Mouse (Mus musculus) layer of hippocampus, adult 2 months (tissue): ENCODE data around the gene Otulin. TPM values are rescaled to one million over a fixed set of nuclear protein-coding genes. Genes with fewer than 3 reads are reported as not detected.
A peak's percentile ranks its signal among the peaks of the same experiment; 100 is the strongest.

Source experiments
- DNase-seq, 2 experiments: peaks; one replicate each; pipeline ENCODE4 v3.0.0; 2022; ENCODE audit warnings: low spot score in 2 of 2
- H3K27ac ChIP-seq: fragments of 200-600 bp; 2 replicates; pipeline ENCODE4 v1.8.1; 2022
- H3K4me3 ChIP-seq: fragments of 200-600 bp; 2 replicates; pipeline ENCODE4 v1.8.1; 2022; ENCODE audit warnings: mild to moderate bottlenecking
- CTCF ChIP-seq: fragments of 200-600 bp; conservative IDR thresholded peaks from 2 replicates; pipeline ENCODE4 v1.8.1; 2022; ENCODE audit warnings: antibody characterized with exemption, mild to moderate bottlenecking, moderate library complexity
- total RNA-seq, 2 experiments: library from RNA; stranded (reverse); gene quantifications; 2 replicates each; pipeline ENCODE4 v1.2.3; 2021

Gene Otulin
- total RNA-seq, 2 experiments from 2014 or later = 19.4 to 23.1 TPM

GRCm38 (mm10) chr15:27560315-27560714 is 70.2 kb downstream of the Otulin start:
- H3K27ac ChIP-seq = peak overlapping the region; percentile 39; the same call in 1 of the 2 replicates
- DNase-seq = no peak

DNA sequence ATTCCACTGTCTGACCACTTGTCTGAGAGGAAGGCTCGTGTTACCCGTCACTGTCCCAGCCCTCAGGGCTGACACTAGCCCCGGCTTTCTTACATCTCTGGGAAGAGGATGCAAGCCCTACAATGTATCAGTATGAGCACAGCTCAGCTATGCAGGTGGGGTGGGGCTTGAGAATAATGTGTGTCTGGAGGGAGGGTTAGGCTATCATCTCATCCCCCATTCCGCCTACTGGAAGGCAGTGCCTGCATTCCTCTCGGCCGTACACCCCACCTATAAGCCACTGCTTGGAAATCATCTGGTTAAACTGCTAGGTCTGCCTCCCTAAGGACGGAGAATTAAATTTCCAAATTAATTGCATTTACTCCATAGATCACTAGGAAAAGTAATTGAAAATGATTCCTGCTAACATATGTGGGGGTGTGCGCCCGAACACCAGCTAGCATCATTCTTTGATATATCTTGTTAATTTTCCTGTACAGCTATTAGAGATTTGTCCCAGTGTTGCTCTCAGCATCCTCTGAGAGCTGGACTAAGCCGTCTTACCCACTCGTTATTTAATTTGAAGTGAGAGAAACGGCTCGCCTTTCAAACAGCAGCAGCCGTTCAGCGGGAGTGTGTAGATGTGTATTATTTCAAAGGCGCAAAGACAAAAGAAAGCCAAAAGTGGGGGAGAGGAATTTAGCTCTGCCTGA is 71.9 kb downstream of the Otulin start:
- Histone ChIP-seq H3K27ac (peak overlapping the region; percentile 46), H3K4me3 (no peak overlapping the region)
- TF ChIP-seq CTCF = no peak
- DNase-seq = no peak

More at GRCm38 (mm10) chr15:27560315-27560714, 70.2 kb downstream of the Otulin start:
- TF ChIP-seq CTCF = no peak
- no peak overlapping the region for H3K4me3 ChIP-seq

GRCm38 (mm10) chr15:27553554-27553953 is 76.9 kb downstream of the Otulin start:
- no peak overlapping the region for H3K4me3 ChIP-seq
- TF ChIP-seq CTCF = no peak
- no peak overlapping the region for H3K27ac ChIP-seq
- no peak for DNase-seq

- no peak overlapping the region for H3K27ac ChIP-seq
- no peak for TF ChIP-seq CTCF
- H3K4me3 ChIP-seq = no peak overlapping the region
- DNase-seq = no peak
Measured at GRCm38 (mm10) chr15:27552129-27552700, 78.3 kb downstream of the Otulin start.

GRCm38 (mm10) chr15:27551117-27552114 is 79.1 kb downstream of the Otulin start:
- no peak for DNase-seq
- Histone ChIP-seq H3K4me3 (no peak overlapping the region), H3K27ac (no peak overlapping the region)
- no peak for TF ChIP-seq CTCF

- TF ChIP-seq CTCF = no peak
- Histone ChIP-seq H3K27ac (peak overlapping the region; percentile 5), H3K4me3 (no peak overlapping the region)
- DNase-seq = no peak
Measured at GRCm38 (mm10) chr15:27550358-27550992, 80.0 kb downstream of the Otulin start.

DNA sequence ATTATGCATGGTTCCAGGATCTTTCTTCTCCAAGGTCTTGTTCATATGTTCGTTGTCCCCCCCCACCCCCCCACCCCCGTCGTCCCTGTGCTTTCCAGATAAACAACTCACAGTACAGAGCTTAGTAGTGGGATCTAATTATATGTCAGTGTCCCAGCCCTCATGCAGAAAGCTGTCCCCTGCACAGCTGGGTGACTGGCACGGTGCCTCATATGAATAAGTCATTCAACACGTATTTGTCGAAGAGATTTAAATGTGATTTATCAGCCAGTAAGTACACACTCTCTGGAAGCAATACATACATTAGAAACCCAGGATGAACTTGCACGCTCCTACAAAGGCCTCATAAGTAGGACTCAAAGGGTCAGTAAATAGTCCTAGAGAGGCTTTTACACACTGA is 80.6 kb downstream of the Otulin start:
- DNase-seq = no peak
- Histone ChIP-seq H3K27ac (peak overlapping the region; percentile 5; the same call in 1 of the 2 replicates), H3K4me3 (no peak overlapping the region)
- no peak for TF ChIP-seq CTCF

- no peak for TF ChIP-seq CTCF
- no peak for DNase-seq
- peak overlapping the region; percentile 69; the same call in 1 of the 2 replicates for H3K27ac ChIP-seq
- no peak overlapping the region for H3K4me3 ChIP-seq
Measured at GRCm38 (mm10) chr15:27549071-27549470, 81.4 kb downstream of the Otulin start.

DNA sequence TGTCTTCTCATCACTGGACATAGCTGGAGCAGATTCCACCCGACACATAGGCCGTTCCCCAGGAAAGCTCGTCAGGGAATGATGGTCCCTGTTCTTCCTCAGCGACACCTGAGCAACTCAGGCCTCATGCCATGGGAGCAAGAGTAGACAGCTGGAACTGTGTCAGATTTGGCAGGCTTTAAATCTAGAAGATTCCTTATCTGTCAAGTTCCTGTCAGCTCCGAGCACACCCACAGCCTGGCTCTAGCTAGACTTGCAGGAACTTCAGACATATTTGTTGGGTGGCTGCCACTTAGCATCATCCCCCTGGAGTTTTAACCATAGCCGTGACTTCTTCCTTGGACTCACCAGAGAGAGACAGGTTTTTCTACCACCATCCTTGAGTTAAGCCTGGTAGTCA is 82.4 kb downstream of the Otulin start:
- Histone ChIP-seq H3K4me3 (no peak overlapping the region), H3K27ac (peak overlapping the region; percentile 29; the same call in 1 of the 2 replicates)
- DNase-seq = no peak
- TF ChIP-seq CTCF = no peak

GRCm38 (mm10) chr15:27545203-27545602 is 85.3 kb downstream of the Otulin start:
- TF ChIP-seq CTCF = no peak
- no peak for DNase-seq
- Histone ChIP-seq H3K4me3 (no peak overlapping the region), H3K27ac (no peak overlapping the region)

DNA sequence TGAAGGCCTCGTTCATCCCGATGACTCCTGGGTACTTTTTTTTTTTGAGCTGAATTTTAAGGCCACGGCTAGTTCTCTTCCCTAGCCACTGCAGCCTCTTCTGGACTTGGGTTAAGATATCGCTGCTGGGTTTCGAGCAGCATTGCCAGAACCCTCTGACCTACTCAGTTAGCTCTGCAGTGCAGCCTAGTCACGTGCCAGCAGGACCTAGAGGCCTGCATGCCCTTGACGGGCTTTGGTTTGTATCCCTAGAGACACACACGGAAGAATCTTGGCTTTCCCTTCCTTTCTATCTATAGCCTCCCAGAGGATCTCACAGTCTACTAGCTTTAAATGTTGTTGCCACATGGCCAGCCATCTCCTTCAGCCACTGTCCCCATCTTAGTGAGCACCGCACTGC is 90.7 kb downstream of the Otulin start:
- Histone ChIP-seq H3K27ac (peak overlapping the region; percentile 92; the same call in 1 of the 2 replicates), H3K4me3 (no peak overlapping the region)
- no peak for TF ChIP-seq CTCF
- DNase-seq = no peak

DNA sequence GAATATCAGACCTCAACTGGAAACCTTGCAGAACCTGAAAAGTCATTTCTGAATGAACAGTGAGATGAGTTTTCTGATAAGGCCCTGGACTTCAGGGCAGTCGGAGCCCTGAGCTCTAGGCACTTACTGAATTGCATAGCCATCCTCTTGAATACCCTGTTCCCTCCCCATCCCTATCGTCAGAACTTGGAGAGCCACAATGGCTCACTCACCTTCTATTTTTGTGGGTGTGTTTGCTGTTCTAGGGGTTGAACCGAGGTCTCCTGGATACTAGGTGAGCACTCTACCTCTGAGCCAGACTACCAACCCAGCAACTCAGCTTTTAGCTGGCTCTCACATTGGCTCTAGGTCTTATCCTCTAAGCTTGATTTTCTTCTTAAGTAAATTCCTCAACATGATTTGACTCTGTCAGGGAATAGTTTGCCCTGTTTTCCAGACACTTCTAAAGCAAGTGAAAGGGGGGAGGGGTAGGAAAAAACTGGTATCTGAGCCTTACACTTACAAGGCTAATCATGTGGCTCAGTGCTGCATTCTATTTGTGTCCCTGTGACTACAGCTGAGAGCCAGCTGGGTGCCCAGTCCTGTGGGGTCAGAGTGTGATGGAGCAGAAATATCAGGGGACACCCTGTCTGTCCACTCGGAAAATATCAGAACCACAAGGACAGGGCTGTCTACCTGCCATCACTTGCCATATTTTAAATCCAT is 92.8 kb downstream of the Otulin start:
- peak overlapping the region; percentile 92 for H3K27ac ChIP-seq

More for the DNA sequence above, 92.8 kb downstream of the Otulin start:
- no peak for DNase-seq
- H3K4me3 ChIP-seq = no peak overlapping the region
- no peak for TF ChIP-seq CTCF
